Mouse (Mus musculus) liver, embryonic 14.5 days (tissue): ENCODE measurements around the gene Lipc. TPM values are rescaled to one million over a fixed set of nuclear protein-coding genes. Genes with fewer than 3 reads are reported as not detected.
A peak's percentile ranks its signal among the peaks of the same experiment; 100 is the strongest.

ENCODE experiments used
- ATAC-seq: fragments of 200-750 bp; cut with Nextera tagmentation; 2 replicates; pipeline ENCODE4 v1.8.0; 2017; ENCODE audit warnings: moderate number of reproducible peaks, mild to moderate bottlenecking, moderate library complexity; ENCODE audit not compliant: insufficient read depth
- DNase-seq, 3 experiments: peaks; one replicate each; pipeline ENCODE4 v3.0.0-alpha.2; 2012 to 2013; ENCODE audit warnings: low read depth in 3 of 3, low spot score in 3 of 3
- H3K27ac ChIP-seq: fragments of 300-500 bp; sonication (generic); 2 replicates; pipeline ENCODE4 v1.5.1; 2014; ENCODE audit warnings: moderate library complexity, mild to moderate bottlenecking, control low read depth, inconsistent platforms
- H3K27me3 ChIP-seq: fragments of 300-500 bp; sonication (generic); 2 replicates; pipeline ENCODE4 v1.6.1; 2014; ENCODE audit warnings: mild to moderate bottlenecking, low read length, moderate library complexity; ENCODE audit not compliant: control insufficient read depth, insufficient read depth
- H3K36me3 ChIP-seq: fragments of 300-500 bp; sonication (generic); replicated peaks from 2 replicates; pipeline ENCODE4 v1.6.1; 2014; ENCODE audit warnings: low read depth; ENCODE audit not compliant: control insufficient read depth, insufficient read depth
- H3K4me1 ChIP-seq, 2 experiments: fragments of 200-500 bp in 1 of 2; fragments of 300-500 bp in 1 of 2; sonication (generic) in 1 of 2; replicated peaks; 2 replicates each; pipeline ENCODE4 v1.6.1; 2012 to 2014; ENCODE audit warnings: antibody characterized with exemption in 1 of 2, inconsistent platforms in 1 of 2, low read length in 1 of 2; ENCODE audit not compliant: control insufficient read depth in 2 of 2, insufficient read depth in 2 of 2
- H3K4me2 ChIP-seq: fragments of 300-500 bp; sonication (generic); 2 replicates; pipeline ENCODE4 v1.6.1; 2014; ENCODE audit warnings: low read depth, mild to moderate bottlenecking, control low read depth, moderate library complexity
- H3K4me3 ChIP-seq, 2 experiments: fragments of 200-500 bp in 1 of 2; fragments of 300-500 bp in 1 of 2; sonication (generic) in 1 of 2; 2 replicates each; pipeline ENCODE4 v1.5.1; 2012 to 2014; ENCODE audit warnings: low read depth in 2 of 2, low read length in 2 of 2, mild to moderate bottlenecking in 2 of 2, control low read depth in 1 of 2, inconsistent platforms in 1 of 2, moderate library complexity in 1 of 2; ENCODE audit not compliant: insufficient read depth in 1 of 2
- H3K9ac ChIP-seq: fragments of 300-500 bp; sonication (generic); replicated peaks from 2 replicates; pipeline ENCODE4 v1.6.1; 2014; ENCODE audit warnings: mild to moderate bottlenecking, control low read depth, moderate library complexity
- H3K9me3 ChIP-seq: fragments of 300-500 bp; sonication (generic); 2 replicates; pipeline ENCODE4 v1.6.1; 2016; ENCODE audit warnings: low read length, mixed read lengths; ENCODE audit not compliant: control insufficient read depth
- CTCF ChIP-seq: IDR thresholded peaks from 2 replicates; pipeline ENCODE4 v1.5.1; 2016; ENCODE audit warnings: antibody characterized with exemption, low read depth, control low read depth
- EP300 ChIP-seq: IDR thresholded peaks from 2 replicates; pipeline ENCODE4 v1.6.1; 2016; ENCODE audit warnings: antibody characterized with exemption, low read depth
- WGBS: fragments of 180-500 bp; shearing (Covaris S2); extraction: QIAGEN DNeasy Blood & Tissue Kit; methylation state at CpG from one replicate; pipeline ENCODE4 v1.1.7; 2014; ENCODE audit not compliant: insufficient replicate concordance; 5-methylcytosine and 5-hydroxymethylcytosine counted together
- polyA plus RNA-seq, 2 experiments: library from polyadenylated mRNA; depleted of rRNA in 1 of 2; stranded (reverse) in 1 of 2; unstranded in 1 of 2; fragments of >200 nt; fragmentation: Nextera tagmentation in 1 of 2; extraction: Ambion mirVana in 1 of 2; gene quantifications; 2 replicates each; pipeline versions ENCODE4 v1.2.1 to v1.2.3; 2012 to 2014

Gene Lipc
- polyA plus RNA-seq, 2 experiments = 22.4 to 26.8 TPM

GRCm38 (mm10) chr9:70926820-70927588, 25.0 kb downstream of the Lipc start:
- Histone ChIP-seq H3K36me3 (no peaks in the 10 kb centered on the region), H3K4me1 (peaks cover 75 to 77% of the 10 kb centered on the region in 2 experiments), H3K9me3 (no peaks in the 10 kb centered on the region), H3K27me3 (no peaks in the 10 kb centered on the region), H3K4me2 (peak overlapping the region; percentile 68), H3K27ac (peak overlapping the region; percentile 99), H3K9ac (peak overlapping the region; percentile 76), H3K4me3 (peak overlapping the region in 1 of 2 experiments; percentile 27; a peak in 1 of 4 replicates)
- ATAC-seq = peak; percentile 84
- 7% methylated on average over 6 of the region's 6 CpGs for WGBS
- TF ChIP-seq EP300 (peak; percentile 91), CTCF (peak; percentile 40; the same call in 1 of the 2 replicates)
- DNase-seq = peak; percentile 84 to 91 (median 89)

- DNase-seq (no peak), ATAC-seq (no peak)
- peak overlapping the region; percentile 72; the same call in 1 of the 2 replicates for H3K9ac ChIP-seq
- H3K27me3 ChIP-seq = no peaks in the 10 kb centered on the region
- no peak overlapping the region for H3K4me2 ChIP-seq
- 84% methylated on average over 6 of the region's 6 CpGs for WGBS
- H3K36me3 ChIP-seq = no peaks in the 10 kb centered on the region
- H3K4me1 ChIP-seq = peaks cover 91% of the 10 kb centered on the region in 2 experiments
- H3K4me3 ChIP-seq = no peak overlapping the region
- H3K27ac ChIP-seq = peak overlapping the region; percentile 99
- TF ChIP-seq CTCF (no peak), EP300 (no peak)
- H3K9me3 ChIP-seq = no peaks in the 10 kb centered on the region
Observed at GRCm38 (mm10) chr9:70925225-70925624, 26.8 kb downstream of the Lipc start.

- H3K36me3 ChIP-seq = no peaks in the 10 kb centered on the region
- no peak overlapping the region for H3K4me3 ChIP-seq
- H3K27ac ChIP-seq = peak overlapping the region; percentile 100
- no peak overlapping the region for H3K4me2 ChIP-seq
- H3K9ac ChIP-seq = no peak overlapping the region
- H3K9me3 ChIP-seq = no peaks in the 10 kb centered on the region
- DNase-seq (no peak), ATAC-seq (no peak)
- WGBS = 75% methylated on average over 3 of the region's 3 CpGs
- peaks cover 88 to 93% of the 10 kb centered on the region in 2 experiments for H3K4me1 ChIP-seq
- 0 out of 2 replicates have a peak, but pooled peaks have one; percentile 16 for TF ChIP-seq EP300
- TF ChIP-seq CTCF = peak; percentile 66
- H3K27me3 ChIP-seq = no peaks in the 10 kb centered on the region
Observed at GRCm38 (mm10) chr9:70924763-70925162, 27.3 kb downstream of the Lipc start.

GRCm38 (mm10) chr9:70921781-70922565, 30.1 kb downstream of the Lipc start:
- Histone ChIP-seq H3K4me3 (peak overlapping the region; percentile 6 to 45; a peak in 3 of 4 replicates), H3K27me3 (no peaks in the 10 kb centered on the region), H3K9me3 (no peaks in the 10 kb centered on the region), H3K27ac (peak overlapping the region; percentile 100), H3K4me2 (peak overlapping the region; percentile 98), H3K9ac (peak overlapping the region; percentile 91), H3K4me1 (peaks cover 68 to 70% of the 10 kb centered on the region in 2 experiments), H3K36me3 (no peaks in the 10 kb centered on the region)
- WGBS = 18% methylated on average over 7 of the region's 7 CpGs
- TF ChIP-seq CTCF (no peak), EP300 (peak; percentile 89)
- DNase-seq = peak; percentile 86 to 92 (median 86)
- ATAC-seq = peak; percentile 90

GRCm38 (mm10) chr9:70921132-70921531, 30.9 kb downstream of the Lipc start:
- Histone ChIP-seq H3K4me3 (no peak overlapping the region), H3K27me3 (no peaks in the 10 kb centered on the region), H3K9me3 (no peaks in the 10 kb centered on the region), H3K36me3 (no peaks in the 10 kb centered on the region), H3K4me1 (peaks cover 69 to 70% of the 10 kb centered on the region in 2 experiments), H3K27ac (peak overlapping the region; percentile 100), H3K9ac (peak overlapping the region; percentile 57), H3K4me2 (peak overlapping the region; percentile 98)
- DNase-seq (no peak), ATAC-seq (no peak)
- TF ChIP-seq EP300 = no peak
- no peak for TF ChIP-seq CTCF
- 21% methylated on average over 3 of the region's 3 CpGs for WGBS
